Mouse (Mus musculus): ENCODE results near the gene Hist1h4h. TPM values are rescaled to one million over a fixed set of nuclear protein-coding genes. Genes with fewer than 3 reads are reported as not detected.

Gene Hist1h4h
- polyA plus RNA-seq (2016; fragmentation: Nextera tagmentation; extraction: Ambion mirVana): 2.5 and 2.8 TPM in 2 replicates

- Histone ChIP-seq H3K27me3 (ENCODE audit: insufficient read depth, poor library complexity, severe bottlenecking) (no peaks in the 10 kb centered on the region), H3K27ac (peak within 1 kb of the TSS; percentile 95), H3K36me3 (no peaks in the 10 kb centered on the region), H3K4me3 (peak within 1 kb of the TSS; percentile 67), H3K4me1 (peaks cover 21% of the 10 kb centered on the region), H3K9me3 (no peaks in the 10 kb centered on the region)
- peak; percentile 98 for DNase-seq (ENCODE audit: low spot score)
- WGBS: under 1% methylated on average over 63 of the region's 70 CpGs
These were observed at the start of gene Hist1h4h for GRCm38 (mm10) chr13:23530901-23531875. Gene Hist1h4h, plus strand, starts transcription at chr13:23531050.

DNA sequence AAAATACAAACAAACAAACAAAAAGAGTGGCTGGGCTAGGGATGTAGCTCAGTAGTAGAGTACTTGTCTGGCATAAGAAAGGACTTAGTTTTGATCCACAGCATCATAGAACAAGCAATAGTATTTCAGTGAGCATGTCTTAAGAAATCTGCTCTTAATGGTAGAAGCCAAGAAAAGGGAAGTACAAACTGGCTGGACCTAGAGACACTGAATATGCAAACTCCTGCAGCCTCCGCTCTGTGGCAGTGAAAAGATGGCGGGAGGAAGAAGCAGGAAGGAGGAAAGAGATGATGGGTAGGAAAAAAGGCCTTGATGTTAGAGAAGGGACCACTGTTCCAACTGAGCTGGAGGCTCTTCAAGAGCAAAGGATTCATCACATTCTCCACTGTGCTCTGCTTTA, 47.7 kb upstream of the Hist1h4h start:
- H3K36me3 ChIP-seq: no peaks in the 10 kb centered on the region
- H3K27ac ChIP-seq: no peak overlapping the region
- peaks cover 3% of the 10 kb centered on the region for H3K4me1 ChIP-seq
- 88% methylated on average over 2 of the region's 2 CpGs for WGBS
- H3K9me3 ChIP-seq: no peaks in the 10 kb centered on the region
- DNase-seq (ENCODE audit: low spot score): no peak
- no peak overlapping the region for H3K4me3 ChIP-seq
- H3K27me3 ChIP-seq (ENCODE audit: insufficient read depth, poor library complexity, severe bottlenecking): peaks cover 7% of the 10 kb centered on the region; the same call in 1 of the 2 replicates

- peaks cover 7% of the 10 kb centered on the region; the same call in 1 of the 2 replicates for H3K27me3 ChIP-seq (ENCODE audit: insufficient read depth, poor library complexity, severe bottlenecking)
- no peaks in the 10 kb centered on the region for H3K9me3 ChIP-seq
- H3K36me3 ChIP-seq: no peaks in the 10 kb centered on the region
- H3K4me3 ChIP-seq: no peak overlapping the region
- no peak overlapping the region for H3K27ac ChIP-seq
- WGBS: 44% methylated on average over 5 of the region's 5 CpGs
- H3K4me1 ChIP-seq: peaks cover 8% of the 10 kb centered on the region
- no peak for DNase-seq (ENCODE audit: low spot score)
These were observed 45.6 kb upstream of the Hist1h4h start for GRCm38 (mm10) chr13:23485271-23485670.

GRCm38 (mm10) chr13:23488400-23489322, 42.2 kb upstream of the Hist1h4h start, which contains the start of gene Btn2a2:
Gene Btn2a2, minus strand, starts transcription at chr13:23488857.
- H3K4me1 ChIP-seq: peaks cover 8% of the 10 kb centered on the region
- H3K4me3 ChIP-seq: peak within 1 kb of the TSS; percentile 57
- peak within 1 kb of the TSS; percentile 59 for H3K27ac ChIP-seq
- 7% methylated on average over 14 of the region's 14 CpGs for WGBS
- DNase-seq (ENCODE audit: low spot score): peak; percentile 88
- peaks cover 7% of the 10 kb centered on the region; the same call in 1 of the 2 replicates for H3K27me3 ChIP-seq (ENCODE audit: insufficient read depth, poor library complexity, severe bottlenecking)
- H3K9me3 ChIP-seq: no peaks in the 10 kb centered on the region
- H3K36me3 ChIP-seq: no peaks in the 10 kb centered on the region

DNA sequence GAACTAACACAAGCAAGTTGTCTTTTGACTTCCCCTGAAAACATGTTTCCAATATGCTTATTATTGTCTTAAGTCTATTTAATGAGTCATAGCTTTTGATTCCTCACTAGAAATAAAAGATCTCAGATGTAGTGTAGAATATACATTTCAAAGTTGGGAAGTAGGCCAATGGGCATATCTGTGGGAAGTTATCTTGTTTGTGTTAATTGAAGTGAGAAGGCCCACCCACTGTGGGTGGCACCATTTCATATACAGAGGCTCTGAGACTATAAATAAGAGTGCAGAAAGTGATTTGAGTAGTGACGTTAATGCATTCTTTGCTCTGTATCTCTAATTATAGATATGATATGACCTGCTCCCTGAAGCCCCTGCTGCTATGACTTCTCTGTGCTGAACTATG, 40.0 kb upstream of the Hist1h4h start:
- no peak overlapping the region for H3K27ac ChIP-seq
- no peak overlapping the region for H3K4me3 ChIP-seq
- no peak for DNase-seq (ENCODE audit: low spot score)
- peaks cover 8% of the 10 kb centered on the region for H3K4me1 ChIP-seq
- H3K9me3 ChIP-seq: no peaks in the 10 kb centered on the region
- no peaks in the 10 kb centered on the region for H3K36me3 ChIP-seq
- H3K27me3 ChIP-seq (ENCODE audit: insufficient read depth, poor library complexity, severe bottlenecking): peaks cover 7% of the 10 kb centered on the region; the same call in 1 of the 2 replicates
- WGBS: 12% methylated on average over 1 of the region's 1 CpGs

- Histone ChIP-seq H3K27ac (no peak overlapping the region), H3K4me1 (peaks cover 8% of the 10 kb centered on the region), H3K4me3 (no peak overlapping the region), H3K9me3 (no peaks in the 10 kb centered on the region), H3K36me3 (no peaks in the 10 kb centered on the region), H3K27me3 (ENCODE audit: insufficient read depth, poor library complexity, severe bottlenecking) (peaks cover 7% of the 10 kb centered on the region; the same call in 1 of the 2 replicates)
- 10% methylated on average over 1 of the region's 1 CpGs for WGBS
- no peak for DNase-seq (ENCODE audit: low spot score)
These were observed 39.6 kb upstream of the Hist1h4h start for GRCm38 (mm10) chr13:23491263-23491662.

- peak overlapping the region; percentile 72 for H3K27ac ChIP-seq
- 3% methylated on average over 14 of the region's 14 CpGs for WGBS
- H3K4me3 ChIP-seq: peak overlapping the region; percentile 58
- H3K27me3 ChIP-seq (ENCODE audit: insufficient read depth, poor library complexity, severe bottlenecking): peaks cover 7% of the 10 kb centered on the region; the same call in 1 of the 2 replicates
- peaks cover 11% of the 10 kb centered on the region for H3K4me1 ChIP-seq
- H3K9me3 ChIP-seq: no peaks in the 10 kb centered on the region
- H3K36me3 ChIP-seq: no peaks in the 10 kb centered on the region
- DNase-seq (ENCODE audit: low spot score): no peak
These were observed 38.9 kb upstream of the Hist1h4h start for GRCm38 (mm10) chr13:23491990-23492389.

DNA sequence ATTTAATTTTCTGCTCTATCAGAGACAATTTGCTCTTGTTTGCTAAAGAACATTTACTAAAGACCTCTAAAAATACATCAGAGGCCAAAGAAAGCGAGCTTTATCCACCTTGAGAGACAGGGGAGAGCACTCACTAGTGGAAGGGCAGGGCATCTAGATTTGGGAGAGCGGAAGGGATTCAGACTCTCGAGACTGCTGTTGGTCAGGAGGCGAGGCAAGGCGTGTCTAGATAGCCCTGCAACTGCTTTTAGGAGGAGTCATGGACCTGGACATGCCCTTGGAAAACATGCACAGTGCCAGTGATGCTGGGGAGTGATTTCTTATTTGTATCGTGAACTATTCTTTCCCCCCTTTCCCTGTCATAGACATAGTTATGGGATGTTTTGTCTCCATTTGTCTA, 35.3 kb upstream of the Hist1h4h start:
- Histone ChIP-seq H3K9me3 (no peaks in the 10 kb centered on the region), H3K4me3 (no peak overlapping the region), H3K27ac (no peak overlapping the region), H3K36me3 (no peaks in the 10 kb centered on the region), H3K4me1 (peaks cover 6% of the 10 kb centered on the region; the same call in 1 of the 2 replicates), H3K27me3 (ENCODE audit: insufficient read depth, poor library complexity, severe bottlenecking) (no peaks in the 10 kb centered on the region)
- WGBS: 72% methylated on average over 6 of the region's 6 CpGs
- DNase-seq (ENCODE audit: low spot score): no peak

GRCm38 (mm10) chr13:23497656-23498321, 33.1 kb upstream of the Hist1h4h start:
- peaks cover 6% of the 10 kb centered on the region; the same call in 1 of the 2 replicates for H3K4me1 ChIP-seq
- no peaks in the 10 kb centered on the region for H3K9me3 ChIP-seq
- H3K27ac ChIP-seq: peak overlapping the region; percentile 73
- H3K36me3 ChIP-seq: no peaks in the 10 kb centered on the region
- DNase-seq (ENCODE audit: low spot score): peak; percentile 86
- WGBS: 1% methylated on average over 19 of the region's 19 CpGs
- H3K27me3 ChIP-seq (ENCODE audit: insufficient read depth, poor library complexity, severe bottlenecking): no peaks in the 10 kb centered on the region
- peak overlapping the region; percentile 62 for H3K4me3 ChIP-seq

GRCm38 (mm10) chr13:23498653-23499052, 32.2 kb upstream of the Hist1h4h start:
- H3K4me3 ChIP-seq: peak overlapping the region; percentile 62
- 3% methylated on average over 10 of the region's 10 CpGs for WGBS
- H3K4me1 ChIP-seq: peaks cover 8% of the 10 kb centered on the region
- no peaks in the 10 kb centered on the region for H3K9me3 ChIP-seq
- peak overlapping the region; percentile 73 for H3K27ac ChIP-seq
- H3K36me3 ChIP-seq: no peaks in the 10 kb centered on the region
- no peak for DNase-seq (ENCODE audit: low spot score)
- no peaks in the 10 kb centered on the region for H3K27me3 ChIP-seq (ENCODE audit: insufficient read depth, poor library complexity, severe bottlenecking)

DNA sequence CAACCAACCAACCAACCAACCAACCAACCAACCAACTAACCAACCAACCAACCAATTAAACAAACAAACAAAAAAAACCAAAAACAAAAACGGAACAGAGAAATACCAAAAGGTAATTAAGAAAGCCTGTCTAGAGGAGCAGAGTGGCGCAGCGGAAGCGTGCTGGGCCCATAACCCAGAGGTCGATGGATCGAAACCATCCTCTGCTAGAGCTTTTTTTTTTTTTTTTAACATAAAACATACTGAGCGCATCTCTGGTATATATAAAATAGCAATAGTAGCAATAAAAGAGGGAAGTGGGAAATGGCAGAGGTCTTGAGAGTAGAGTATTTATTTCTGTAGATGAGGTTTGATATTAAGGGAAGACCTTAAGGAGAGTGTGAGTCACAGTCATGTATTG, 30.9 kb upstream of the Hist1h4h start:
- peak overlapping the region; percentile 62 for H3K4me3 ChIP-seq
- no peaks in the 10 kb centered on the region for H3K27me3 ChIP-seq (ENCODE audit: insufficient read depth, poor library complexity, severe bottlenecking)
- H3K9me3 ChIP-seq: no peaks in the 10 kb centered on the region
- no peak overlapping the region for H3K27ac ChIP-seq
- WGBS: 2% methylated on average over 7 of the region's 7 CpGs
- H3K36me3 ChIP-seq: no peaks in the 10 kb centered on the region
- peaks cover 16% of the 10 kb centered on the region for H3K4me1 ChIP-seq
- no peak for DNase-seq (ENCODE audit: low spot score)
